Mouse (Mus musculus): Measurements from ENCODE around the gene Bend6. TPM values are rescaled to one million over a fixed set of nuclear protein-coding genes. Genes with fewer than 3 reads are reported as not detected.

The Bend6 gene
- total and polyA plus RNA-seq, 3 experiments = 0.04 to 0.08 TPM; not detected in 1

DNA sequence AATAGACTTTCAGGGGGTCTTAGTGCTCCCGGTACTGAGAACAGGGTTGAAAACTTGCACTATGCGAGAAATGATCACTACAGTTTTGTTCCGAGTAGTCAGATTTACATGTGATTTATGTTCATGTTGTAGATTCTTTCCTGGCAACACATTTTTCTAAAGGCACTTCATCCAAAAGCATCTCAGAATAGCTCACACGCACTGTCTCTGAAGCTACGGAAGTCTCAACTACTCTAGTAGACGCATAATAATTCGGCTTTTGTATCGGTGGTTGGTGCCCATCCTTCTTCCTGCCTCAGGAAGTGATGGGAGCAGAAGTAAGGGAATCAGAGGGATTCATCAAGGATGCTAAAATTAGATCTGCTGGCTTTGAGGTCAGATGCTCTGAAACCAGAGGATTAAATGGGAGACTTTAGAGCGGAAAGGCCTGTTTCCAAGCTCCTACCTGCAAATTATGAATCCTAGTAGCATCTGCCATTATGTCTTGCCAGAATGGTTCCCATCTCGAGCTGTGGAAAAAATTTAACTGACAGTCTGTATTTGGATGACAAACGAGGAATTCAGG, 32.8 kb upstream of the Bend6 start:
- Histone ChIP-seq H3K36me3 (ENCODE audit: control insufficient read depth in 1 of 2, insufficient read depth in 2 of 2, low read length in 2 of 2) (no peaks in the 10 kb centered on the region), H3K9ac (ENCODE audit: control insufficient read depth, low read depth, low read length, poor library complexity, severe bottlenecking) (no peak overlapping the region), H3K9me3 (replicated peaks; ENCODE audit: insufficient read depth, low read length) (no peaks in the 10 kb centered on the region), H3K27me3 (ENCODE audit: control insufficient read depth in 1 of 2, insufficient read depth in 2 of 2, low read length in 2 of 2) (no peaks in the 10 kb centered on the region), H3K4me1 (ENCODE audit: control insufficient read depth in 1 of 2, insufficient read depth in 2 of 2, low read length in 2 of 2) (no peaks in the 10 kb centered on the region), H3K79me2 (ENCODE audit: control insufficient read depth, insufficient read depth, low read length, poor library complexity) (no peaks in the 10 kb centered on the region), H3K4me3 (ENCODE audit: control insufficient read depth in 1 of 2, insufficient read depth in 1 of 2, low read depth in 2 of 2, low read length in 2 of 2) (no peak overlapping the region), H3K27ac (ENCODE audit: control insufficient read depth, low read depth, low read length) (no peak overlapping the region)
- no peak for TF ChIP-seq ELF1 (IDR thresholded peaks at IDR 0.05; ENCODE audit: low read depth, low read length)
- TF ChIP-seq ZNF384 (IDR thresholded peaks at IDR 0.05; ENCODE audit: low read depth, low read length) = no peak
- TF ChIP-seq ZMIZ1 (IDR thresholded peaks at IDR 0.05; ENCODE audit: low read depth, low read length) = no peak
- TF ChIP-seq TBP (IDR thresholded peaks at IDR 0.05; ENCODE audit: low read depth, low read length) = no peak
- no peak for TF ChIP-seq BHLHE40 (IDR thresholded peaks at IDR 0.05; ENCODE audit: borderline replicate concordance, low read depth, low read length)
- TF ChIP-seq MAZ (IDR thresholded peaks at IDR 0.05; ENCODE audit: low read depth, low read length) = no peak
- TF ChIP-seq CHD1 (IDR thresholded peaks at IDR 0.05; ENCODE audit: low read depth, low read length) = no peak
- no peak for TF ChIP-seq MAX (IDR thresholded peaks at IDR 0.05; ENCODE audit: low read length)
- no peak for TF ChIP-seq EP300 (IDR thresholded peaks at IDR 0.05; ENCODE audit: low read depth in 1 of 2, low read length in 2 of 2)
- no peak for TF ChIP-seq ETS1 (IDR thresholded peaks at IDR 0.05; ENCODE audit: low read depth, low read length)
- no peak for DNase-seq (ENCODE audit: low read depth, low spot score)

DNA sequence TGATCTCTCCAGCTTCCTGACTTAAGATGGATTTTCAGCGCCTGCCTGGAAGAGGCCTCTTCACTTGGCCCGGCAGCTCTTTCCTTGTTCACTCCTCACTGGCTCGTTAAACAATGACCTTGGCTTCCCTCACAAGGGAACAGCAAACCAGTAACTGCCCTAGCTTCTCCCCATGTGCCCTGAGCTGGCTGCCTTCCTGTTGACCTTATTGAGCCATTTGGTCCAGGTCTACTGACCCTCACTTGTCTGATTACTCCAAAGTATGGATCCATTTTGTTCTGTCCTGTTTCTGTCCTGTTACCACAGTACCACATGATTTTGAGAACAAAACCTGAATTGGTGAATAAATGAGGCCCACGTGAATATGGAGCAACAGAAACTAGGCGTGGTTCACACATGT, 32.2 kb upstream of the Bend6 start:
- TF ChIP-seq HCFC1 (IDR thresholded peaks at IDR 0.05; ENCODE audit: low read depth, low read length) (no peak), BHLHE40 (IDR thresholded peaks at IDR 0.05; ENCODE audit: borderline replicate concordance, low read depth, low read length) (no peak), MAX (IDR thresholded peaks at IDR 0.05; ENCODE audit: low read length) (no peak), GATA1 (IDR thresholded peaks at IDR 0.05; ENCODE audit: low read depth, low read length) (no peak), KAT2A (conservative IDR thresholded peaks at IDR 0.05; ENCODE audit: low read depth, low read length) (no peak), MYB (IDR thresholded peaks at IDR 0.05; ENCODE audit: low read depth, low read length) (no peak), GABPA (IDR thresholded peaks at IDR 0.05; ENCODE audit: low read depth, low read length) (no peak), POLR2AphosphoS5 (IDR thresholded peaks at IDR 0.05; ENCODE audit: borderline replicate concordance, low read depth, low read length) (no peak), ZKSCAN1 (IDR thresholded peaks at IDR 0.05; ENCODE audit: low read depth, low read length) (no peak), ZMIZ1 (IDR thresholded peaks at IDR 0.05; ENCODE audit: low read depth, low read length) (no peak)
- Histone ChIP-seq H3K9me3 (replicated peaks; ENCODE audit: insufficient read depth, low read length) (no peaks in the 10 kb centered on the region), H3K27ac (ENCODE audit: control insufficient read depth, low read depth, low read length) (no peak overlapping the region), H3K4me3 (ENCODE audit: control insufficient read depth in 1 of 2, insufficient read depth in 1 of 2, low read depth in 2 of 2, low read length in 2 of 2) (no peak overlapping the region), H3K9ac (ENCODE audit: control insufficient read depth, low read depth, low read length, poor library complexity, severe bottlenecking) (no peak overlapping the region), H3K79me2 (ENCODE audit: control insufficient read depth, insufficient read depth, low read length, poor library complexity) (no peaks in the 10 kb centered on the region), H3K4me1 (ENCODE audit: control insufficient read depth in 1 of 2, insufficient read depth in 2 of 2, low read length in 2 of 2) (no peaks in the 10 kb centered on the region), H3K27me3 (ENCODE audit: control insufficient read depth in 1 of 2, insufficient read depth in 2 of 2, low read length in 2 of 2) (no peaks in the 10 kb centered on the region), H3K36me3 (ENCODE audit: control insufficient read depth in 1 of 2, insufficient read depth in 2 of 2, low read length in 2 of 2) (no peaks in the 10 kb centered on the region)
- DNase-seq (ENCODE audit: low read depth, low spot score) = no peak

All from MEL (cell line).